Mouse (Mus musculus) cerebellum, adult 8-10 months (tissue): ENCODE results near the gene Pik3cb.

Source experiments
- DNase-seq: peaks from one replicate; pipeline ENCODE4 v3.0.0; 2022

Gene Pik3cb

DNA sequence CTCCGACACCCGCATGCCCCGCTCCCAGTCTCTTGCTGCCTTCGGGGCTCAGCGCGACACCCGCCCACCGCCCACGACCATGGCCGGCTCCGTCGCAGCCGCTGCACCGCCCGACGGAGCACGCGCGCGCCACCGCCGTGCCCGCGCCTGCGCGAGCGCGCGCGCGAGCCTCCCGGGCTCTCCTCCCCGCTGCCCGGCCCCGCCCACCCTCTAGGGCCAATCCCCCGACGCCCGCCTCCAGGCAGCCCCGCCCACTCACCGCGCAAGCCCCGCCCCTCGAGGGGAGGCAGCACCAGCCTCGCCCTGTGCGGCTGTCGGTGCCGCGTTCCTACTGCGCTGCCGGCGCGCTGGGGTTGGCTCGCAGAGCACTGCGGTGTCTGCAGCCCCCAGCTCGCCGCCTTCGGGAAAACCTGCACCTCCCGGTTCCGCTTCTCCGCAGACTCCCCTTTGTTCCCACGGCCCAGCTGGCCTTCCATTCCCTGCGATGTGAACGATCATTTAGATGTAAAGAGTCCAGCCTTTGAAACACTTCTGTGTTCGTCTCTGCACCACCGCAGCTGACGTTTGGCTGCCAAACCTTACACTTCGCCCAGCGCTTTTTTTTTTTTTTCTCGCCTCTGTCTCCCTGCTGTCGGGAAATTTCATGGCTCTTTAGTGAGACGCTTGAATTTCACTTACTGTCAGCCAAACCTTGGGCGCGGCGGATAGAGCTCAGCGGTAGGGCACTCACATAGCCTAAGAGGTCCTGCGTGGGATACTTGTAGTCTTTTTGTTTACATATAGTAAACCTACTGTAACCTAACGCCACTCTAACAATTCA lies at the start of gene Pik3cb:
TSS of gene Pik3cb (minus strand) at position 559 of the 820 bp plus-strand sequence.
- peak; percentile 98 for DNase-seq

DNA sequence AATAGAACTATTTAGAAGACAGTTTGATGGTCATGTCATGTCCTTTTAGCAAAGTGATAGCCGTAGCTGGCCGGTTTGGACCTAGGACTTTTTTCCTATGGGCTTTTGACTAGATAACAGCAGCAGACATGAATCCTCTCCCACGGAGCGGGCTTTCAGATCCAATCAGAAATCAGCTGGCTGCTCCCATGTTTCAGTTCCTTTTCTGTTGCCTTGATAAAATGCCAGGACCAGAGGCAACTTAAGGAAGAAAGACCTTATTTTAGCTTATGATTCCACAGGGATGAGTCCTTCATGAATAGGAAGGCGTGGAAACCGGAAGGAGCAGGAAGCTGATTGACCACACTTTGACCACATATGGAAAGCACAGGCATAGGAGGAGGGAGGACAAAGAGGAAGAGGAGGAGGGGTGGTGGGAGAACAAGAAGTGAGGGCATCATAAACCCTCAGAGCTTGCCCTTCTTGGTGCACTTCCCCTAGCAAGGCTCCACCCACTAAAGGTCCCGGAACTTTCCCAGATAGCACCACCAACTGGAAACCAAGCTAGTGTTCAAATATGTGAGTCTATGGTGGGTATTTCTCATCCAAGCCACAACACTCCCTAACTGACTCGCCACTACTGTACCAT lies 42.7 kb upstream of the Pik3cb start:
- no peak for DNase-seq

DNA sequence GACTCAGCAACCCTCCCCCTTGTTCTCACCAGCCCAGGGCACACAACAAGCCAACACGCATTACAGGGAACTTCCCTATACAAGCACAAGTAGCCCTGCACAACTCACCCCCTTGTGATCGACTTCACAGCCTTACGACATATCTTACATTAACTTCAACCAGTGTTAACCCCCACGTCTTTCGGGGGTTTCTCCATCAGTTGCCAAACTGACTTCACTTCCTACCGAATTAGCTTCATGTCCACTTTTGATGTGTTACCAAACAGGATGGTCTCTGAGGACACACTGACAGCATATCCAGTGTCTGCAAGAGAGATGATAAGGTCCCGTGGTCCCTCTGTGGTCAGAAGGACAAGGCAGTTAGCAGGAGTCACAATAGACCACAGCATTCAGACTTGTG lies 41.7 kb upstream of the Pik3cb start:
- no peak for DNase-seq

DNA sequence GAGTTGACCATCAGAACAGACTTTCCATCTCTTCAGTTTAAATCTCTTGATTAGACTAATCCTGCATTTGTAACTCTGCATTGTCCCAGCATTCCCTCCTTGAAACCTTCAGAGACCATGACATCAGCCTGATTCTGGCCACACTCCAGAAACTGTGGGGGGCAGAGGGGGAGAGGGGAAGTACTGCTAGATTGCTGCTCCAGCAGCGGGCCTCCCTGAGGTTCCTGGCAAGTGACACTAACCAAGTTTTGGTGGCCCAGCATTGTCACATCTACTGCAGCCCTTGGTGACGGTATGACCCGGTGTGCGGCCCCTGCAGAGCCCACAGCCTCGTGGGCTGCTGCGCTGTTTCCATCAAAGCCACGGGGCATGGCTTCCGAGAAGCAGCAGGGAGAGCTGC lies 39.9 kb upstream of the Pik3cb start:
- no peak for DNase-seq

DNA sequence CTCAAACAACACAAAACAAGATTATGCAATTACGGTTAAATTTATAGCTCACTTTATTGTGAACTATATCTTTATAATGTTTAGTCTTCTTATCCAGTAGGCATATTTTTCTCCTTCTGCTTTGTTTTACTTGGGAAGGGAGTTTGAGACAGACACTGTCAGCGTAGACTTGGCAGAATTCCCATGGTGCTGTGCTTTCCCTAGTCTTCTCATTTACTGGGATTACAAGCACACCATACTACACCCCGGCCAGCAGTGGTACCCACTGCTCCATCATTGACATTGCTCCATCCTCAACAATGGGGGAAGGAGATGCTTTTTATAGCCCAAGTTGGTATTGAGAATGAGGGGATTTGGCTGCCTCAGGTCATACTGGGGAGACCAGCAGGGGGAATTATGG lies 38.3 kb upstream of the Pik3cb start:
- no peak for DNase-seq

DNA sequence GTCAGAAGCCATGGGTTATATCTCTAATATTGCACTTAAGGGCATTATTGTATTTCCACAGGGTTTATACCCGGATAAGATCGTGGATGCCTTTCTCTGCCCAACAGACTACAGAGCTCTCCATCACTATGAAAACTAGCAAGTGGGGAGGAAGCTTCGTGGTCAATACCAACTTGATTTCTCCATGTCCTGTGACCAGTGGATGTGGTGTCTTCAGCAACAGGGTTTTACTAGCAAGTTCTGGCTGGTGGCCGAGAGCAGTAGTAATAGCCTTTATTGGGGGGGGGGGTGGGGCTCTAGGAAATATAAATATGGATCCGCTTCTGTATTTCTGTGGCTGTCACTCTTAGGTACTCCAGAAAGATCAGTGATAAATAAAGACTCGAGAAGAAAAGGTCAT lies 35.4 kb upstream of the Pik3cb start:
- no peak for DNase-seq

DNA sequence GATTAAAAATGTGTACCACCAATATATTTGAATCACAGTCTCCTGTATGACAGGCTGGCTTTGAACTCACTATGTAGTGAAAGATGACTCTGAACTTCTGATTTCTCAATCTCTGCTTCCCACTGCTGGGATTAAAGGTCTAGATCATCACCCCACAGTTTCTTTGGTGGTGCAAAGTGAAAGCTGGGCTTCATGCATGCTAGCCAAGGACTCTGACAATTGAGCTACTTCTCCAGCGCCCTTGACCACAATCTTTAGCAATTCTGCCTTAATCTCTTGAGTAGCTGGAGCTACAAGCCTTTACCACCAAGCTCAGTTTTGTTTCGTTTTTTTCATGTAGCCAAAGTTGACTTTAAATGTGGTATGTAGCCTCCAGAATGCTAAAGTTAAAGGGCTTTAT lies 32.4 kb upstream of the Pik3cb start:
- DNase-seq = no peak

DNA sequence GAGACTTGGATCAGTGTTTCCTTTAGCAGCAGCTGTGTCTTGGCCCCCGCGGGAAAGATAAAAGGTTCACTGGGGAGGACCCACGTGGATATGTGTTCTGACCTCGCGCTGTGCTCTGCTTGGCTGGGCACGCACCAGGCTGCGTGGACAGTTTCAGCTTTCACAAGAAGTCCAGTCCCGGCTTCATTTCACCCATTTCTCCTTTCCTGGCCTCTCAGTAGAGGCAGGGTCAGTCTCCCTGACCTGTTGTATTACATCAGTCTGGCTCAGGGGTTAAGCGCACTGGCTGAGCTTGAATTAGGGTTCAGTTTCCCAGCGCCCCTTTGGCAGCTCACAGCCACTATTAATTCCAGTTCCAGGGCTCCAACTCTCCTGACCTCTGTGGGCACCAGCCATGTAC lies 30.8 kb upstream of the Pik3cb start:
- DNase-seq = no peak

DNA sequence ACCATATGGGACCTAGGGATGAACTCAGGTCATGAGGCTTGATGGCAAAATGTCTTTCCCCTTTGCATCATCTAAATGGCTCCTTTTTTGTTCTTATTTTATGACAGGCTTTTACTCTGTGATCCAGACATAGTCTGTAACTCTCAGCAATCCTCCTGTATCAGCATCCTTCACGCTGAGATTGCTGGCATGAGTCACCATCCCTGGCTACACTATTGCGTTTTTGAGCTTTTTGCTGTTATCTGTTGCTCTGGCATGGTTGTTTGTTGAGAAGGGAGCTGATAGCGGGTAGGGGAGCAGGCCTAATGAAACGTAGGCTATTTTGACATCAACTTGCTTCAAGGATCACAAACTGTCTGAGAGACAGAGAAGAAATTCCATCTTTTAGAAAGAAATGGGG lies 28.6 kb upstream of the Pik3cb start:
- DNase-seq = no peak

DNA sequence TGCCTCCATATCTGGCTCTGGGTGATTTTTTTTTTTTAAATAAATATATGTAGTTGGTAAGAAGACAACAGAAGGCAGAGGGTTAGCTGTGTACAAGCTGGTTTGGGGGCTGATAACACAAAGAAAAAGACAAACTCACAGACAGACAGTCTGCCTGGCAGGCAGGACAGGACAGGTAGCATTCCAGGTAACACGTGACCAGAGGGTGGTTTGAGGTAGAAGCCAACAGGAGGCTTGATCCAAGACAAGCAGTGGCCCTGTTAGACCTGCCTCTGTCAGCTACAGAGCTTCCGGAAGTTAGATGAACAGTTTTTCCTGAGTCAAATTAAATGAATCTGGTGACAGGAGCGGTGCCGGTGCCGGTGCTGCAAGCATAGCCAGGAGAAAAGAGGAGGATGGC lies 26.5 kb upstream of the Pik3cb start:
- DNase-seq = no peak

DNA sequence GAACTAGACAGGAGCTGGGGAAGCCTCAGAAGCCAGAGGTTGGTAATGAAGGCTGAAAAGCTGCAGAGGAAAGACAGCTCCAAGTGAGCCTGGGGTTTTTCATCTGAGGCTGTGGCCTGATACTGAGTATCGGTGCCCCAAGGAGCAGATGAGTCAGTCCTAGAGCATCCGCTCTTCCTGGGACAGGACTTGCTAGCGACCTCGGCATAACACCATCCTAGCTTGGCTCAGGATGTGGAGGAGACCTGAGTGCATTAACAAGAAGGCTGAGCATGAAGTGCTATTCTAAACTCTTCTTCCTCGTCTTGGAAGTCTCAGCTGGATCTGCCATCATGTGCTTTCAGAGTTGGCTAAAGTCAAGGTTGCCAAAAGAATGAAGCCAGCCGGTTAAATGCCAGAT lies 25.5 kb upstream of the Pik3cb start:
- no peak for DNase-seq

DNA sequence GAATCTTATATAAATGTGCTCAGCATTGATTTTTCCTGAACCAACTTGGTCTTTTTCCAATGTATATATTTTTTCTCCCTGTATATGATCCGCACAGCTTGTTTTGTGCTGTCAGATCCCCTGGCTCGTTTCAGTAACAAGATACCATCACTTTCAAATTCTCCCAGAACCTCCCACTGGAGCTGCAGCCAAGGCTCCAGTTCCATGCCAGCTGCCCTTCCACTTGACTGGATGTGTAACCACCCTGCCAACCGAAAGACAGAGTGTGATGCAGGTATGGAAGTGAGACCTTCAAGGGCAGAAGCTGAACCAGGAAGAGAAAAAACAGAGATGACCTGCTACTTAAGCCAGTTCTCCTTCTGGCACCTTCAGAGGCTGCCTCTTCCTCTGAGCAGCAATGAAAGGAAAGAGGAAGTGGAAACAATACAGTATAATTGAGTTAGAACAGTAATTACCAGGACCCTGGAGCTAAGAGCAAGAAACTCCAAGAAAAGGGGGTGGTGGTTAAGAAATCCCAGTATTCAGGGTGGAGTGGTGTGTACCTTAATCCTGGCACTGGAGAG lies 24.3 kb upstream of the Pik3cb start:
- no peak for DNase-seq

DNA sequence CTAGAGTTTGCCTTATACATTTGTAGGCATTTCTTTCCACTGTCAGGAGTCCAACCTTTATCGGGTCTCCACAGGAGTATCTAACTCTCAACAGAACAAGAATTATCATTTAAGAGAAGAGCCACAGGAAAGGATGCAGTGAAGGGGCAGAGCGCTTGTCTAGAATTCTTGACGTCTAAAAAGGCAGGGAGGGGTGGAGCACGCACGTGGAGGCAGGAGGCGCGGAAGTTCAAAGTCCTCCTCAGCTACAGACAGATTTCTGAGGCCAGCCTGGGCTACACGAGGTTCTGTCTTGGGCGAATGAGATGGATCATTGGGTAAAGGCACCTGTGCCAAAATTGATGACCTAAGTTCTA lies 23.7 kb upstream of the Pik3cb start:
- DNase-seq = no peak

DNA sequence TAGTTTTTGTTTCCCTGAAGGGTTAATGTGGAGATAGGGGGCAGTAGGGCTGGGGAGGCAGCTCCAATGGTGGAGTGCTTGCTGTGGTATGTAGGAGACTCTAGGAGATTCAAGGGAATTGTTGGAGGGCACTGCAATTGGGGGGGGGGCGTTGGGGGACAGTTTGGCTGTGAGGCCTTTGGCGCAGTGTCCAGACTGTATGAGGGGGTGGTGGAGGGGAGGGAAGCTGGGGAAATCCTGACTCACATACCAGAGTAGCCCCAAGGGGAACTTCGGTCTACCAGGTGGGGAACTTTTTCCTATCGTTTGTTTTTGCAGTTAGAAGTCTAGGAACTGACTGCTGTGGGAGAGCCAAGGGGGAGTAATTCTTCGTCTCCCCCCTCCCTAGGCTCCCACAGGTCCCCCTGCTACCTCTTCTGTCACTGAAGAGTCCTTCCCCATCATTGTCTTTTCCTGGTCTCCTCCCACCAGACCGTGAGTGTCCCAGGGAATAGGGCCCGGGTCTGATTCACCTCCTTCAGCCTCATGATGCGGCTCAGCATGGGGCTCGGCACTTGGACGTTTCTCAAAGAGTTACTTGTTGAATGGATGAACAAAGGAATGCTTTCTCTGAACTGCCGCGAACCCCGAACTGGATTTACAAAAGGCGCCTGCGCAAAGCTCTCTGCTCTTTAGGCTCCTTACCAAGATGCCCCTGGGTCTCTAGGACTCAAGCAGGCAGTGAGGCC lies 23.2 kb upstream of the Pik3cb start:
- DNase-seq = peak; percentile 13

DNA sequence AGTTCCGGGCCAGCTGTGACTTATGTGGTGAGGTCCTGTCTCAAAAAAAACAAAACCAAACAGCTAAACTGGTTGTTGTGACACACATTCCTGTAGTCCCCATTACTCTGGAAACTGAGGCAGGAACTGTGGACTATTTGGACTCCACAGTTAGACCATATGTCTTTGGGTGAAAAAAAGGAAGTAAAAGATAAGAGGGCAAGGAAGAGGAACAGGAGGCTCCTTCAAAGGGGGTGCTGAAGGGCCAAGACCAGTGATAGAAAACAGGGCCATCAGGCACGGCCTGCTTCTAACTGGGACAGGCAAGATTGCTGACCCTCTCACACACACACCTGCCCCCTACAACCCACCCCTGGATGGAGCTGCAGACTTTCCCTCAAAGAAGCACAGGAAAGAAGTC lies 22.4 kb upstream of the Pik3cb start:
- DNase-seq = no peak

DNA sequence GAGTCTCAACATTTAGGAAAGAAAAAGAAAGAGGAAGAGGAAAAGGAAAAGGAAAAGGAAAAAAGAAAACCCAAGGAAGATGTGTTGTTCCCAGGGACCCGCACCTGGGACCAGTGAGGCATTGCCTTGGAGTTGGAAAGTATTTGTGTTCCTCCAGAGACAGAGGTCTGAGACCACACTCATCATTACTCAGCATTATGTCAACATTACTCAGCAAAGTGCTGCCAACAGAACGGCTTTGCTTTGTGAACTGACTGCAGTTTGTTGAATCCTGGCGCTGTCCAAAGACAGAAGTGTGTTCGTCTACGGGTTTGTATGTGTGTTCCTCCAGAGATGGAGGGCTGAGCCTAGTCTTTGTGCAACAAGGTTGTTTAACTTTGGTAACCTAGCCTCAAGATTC lies 20.4 kb upstream of the Pik3cb start:
- DNase-seq = no peak

DNA sequence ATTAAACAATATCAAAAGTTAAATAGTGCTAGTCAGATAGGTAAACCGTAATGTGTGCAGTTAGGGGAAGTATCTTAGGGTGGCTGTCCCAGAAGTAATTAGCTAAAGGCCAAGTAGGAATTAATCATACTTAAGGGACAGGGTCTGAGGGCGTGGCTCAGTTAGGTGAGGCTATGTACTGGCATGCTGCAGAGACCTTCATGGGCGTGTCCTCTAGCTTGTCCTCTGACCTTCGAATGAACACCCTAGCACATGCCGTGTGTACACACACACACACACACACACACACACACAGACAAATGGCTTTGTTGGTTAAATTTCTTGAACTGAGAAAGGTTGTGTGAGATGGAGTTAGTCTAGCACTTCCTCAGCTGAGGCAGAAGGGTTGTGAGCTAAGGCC lies 19.5 kb upstream of the Pik3cb start:
- no peak for DNase-seq

DNA sequence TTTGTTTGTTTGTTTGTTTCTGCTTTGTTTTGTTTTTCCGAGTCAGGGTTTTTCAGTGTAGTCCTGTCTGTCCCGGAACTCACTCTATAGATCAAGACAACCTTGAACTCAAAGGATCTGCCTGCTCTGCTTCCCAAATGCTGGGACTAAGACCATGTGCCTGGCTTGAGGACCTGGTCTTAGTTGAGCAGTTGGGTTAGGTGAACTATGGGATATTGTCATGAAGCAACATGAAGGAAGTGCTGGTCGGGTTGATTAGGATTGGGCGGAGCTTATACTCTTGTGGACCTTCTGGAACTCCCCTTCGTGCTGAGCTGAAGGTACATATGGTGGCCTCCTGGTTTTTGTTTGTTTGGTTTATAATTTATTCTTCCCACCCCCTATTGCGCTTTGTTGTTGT lies 18.3 kb upstream of the Pik3cb start:
- no peak for DNase-seq

DNA sequence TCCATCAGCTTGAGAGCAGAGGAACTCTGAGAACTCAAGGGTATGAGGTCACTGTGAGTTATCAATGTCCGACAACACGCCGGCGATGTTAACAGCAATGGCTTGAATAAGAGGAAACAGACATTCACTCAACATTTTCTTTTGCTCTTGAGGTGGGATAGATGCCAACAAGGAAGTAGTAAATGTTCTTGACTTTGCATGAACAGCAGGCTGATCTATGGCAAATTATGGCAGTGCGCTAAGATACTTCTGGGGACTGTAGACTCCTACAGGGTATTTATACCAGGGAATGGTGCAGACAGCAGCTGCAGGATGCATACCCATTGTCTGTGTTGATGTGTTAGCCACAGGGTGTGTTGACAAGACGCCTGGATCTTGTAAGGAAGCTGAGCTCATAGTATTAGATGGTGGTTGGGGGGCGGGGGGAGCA lies 17.8 kb upstream of the Pik3cb start:
- no peak for DNase-seq

DNA sequence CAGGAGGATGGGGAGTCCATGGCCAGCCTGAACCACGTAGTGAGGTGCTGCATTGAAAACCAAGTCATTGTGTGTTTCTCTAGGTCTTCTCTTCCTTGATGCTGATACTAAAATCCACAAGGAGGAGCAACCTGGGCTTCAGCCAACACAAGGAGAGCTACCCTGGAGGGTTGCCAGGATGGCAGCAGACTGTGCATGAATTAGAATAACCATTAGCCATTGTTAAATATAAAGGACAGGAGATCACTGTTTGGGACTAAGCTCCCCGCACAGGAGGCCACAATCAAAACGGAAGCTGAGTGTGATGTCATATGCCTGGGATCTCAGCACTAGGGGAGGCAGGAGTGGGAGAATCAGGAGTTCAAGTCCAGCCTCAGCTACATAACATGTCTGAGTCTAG lies 13.2 kb upstream of the Pik3cb start:
- peak; percentile 33 for DNase-seq

DNA sequence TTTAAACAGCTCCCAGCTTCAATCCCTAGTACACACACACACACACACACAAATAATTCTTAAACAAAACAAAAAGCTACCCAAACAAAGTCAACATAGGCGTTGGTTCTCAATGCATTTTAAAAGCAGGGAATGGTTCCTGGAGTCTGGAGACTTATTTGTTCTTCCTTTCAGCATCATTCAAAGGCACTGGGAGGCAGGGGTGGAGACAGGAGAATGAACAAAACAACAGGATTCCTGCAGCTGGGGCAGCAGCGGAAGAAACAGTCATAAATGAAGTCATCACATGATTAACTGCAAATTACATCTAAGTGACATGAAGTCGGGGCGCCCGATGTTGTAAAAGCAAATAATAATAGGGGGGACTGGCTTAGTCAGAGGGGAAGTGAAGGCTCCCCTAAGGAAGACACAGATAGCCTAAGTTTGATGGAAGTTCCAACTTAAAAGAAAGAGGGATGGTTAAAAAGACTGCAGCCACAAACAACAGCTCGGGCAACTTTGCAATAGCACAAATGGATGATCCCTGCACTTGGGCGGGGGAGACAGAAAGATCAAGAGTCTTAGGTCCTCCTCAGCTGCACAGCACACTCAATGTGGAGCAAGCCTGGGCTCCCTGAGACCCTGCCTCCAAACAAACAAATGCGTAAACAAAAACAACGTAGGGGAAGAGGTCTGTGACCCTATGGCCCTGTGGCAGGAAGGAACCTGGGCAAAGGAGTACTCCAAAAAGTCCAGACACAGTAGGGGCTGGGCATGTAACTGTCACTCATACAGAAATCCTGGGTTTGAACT lies 12.5 kb upstream of the Pik3cb start:
- DNase-seq = no peak

DNA sequence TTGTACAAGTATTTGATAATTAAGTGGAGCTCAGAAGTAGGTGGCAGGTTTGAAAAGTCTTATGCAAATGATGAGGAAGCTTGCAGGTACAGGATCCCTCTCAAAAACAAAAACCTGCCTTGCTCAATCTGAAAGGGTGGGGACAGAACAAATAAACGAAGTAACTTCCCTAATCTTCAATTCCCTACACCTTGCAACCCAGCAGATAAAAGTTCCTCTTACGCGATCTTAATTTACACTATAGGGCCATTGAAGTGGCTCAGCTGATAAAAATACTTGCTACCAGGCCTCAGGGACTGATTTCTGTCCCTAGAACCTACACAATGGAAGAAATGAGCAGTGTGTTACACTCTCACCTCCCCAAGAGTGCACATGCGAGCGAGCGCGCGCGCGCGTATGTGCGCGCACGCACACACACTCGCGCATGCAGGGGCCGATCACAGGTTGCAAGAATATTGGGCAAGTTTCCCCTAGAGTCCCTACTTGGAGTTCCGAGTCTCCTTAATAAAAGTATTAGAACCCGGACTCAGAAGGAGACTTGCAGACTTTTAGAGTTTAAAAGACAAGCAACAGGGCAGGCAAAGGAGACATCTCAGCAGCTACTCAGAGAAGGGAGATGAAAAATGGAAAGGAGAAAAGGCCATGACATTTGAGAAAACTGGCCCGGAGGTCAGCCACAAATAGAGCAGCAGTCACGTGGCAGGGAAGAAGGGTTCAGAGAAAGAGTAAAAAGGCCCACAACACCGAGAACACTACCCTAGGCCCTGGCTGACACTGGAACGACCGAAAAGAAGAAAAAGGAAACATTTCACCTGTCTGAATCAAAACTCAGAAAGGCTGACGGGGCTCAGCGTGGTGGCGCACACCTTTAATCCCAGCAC lies 6.7 kb upstream of the Pik3cb start:
- no peak for DNase-seq
